Mouse (Mus musculus): ENCODE results near the gene Naxd.

DNA sequence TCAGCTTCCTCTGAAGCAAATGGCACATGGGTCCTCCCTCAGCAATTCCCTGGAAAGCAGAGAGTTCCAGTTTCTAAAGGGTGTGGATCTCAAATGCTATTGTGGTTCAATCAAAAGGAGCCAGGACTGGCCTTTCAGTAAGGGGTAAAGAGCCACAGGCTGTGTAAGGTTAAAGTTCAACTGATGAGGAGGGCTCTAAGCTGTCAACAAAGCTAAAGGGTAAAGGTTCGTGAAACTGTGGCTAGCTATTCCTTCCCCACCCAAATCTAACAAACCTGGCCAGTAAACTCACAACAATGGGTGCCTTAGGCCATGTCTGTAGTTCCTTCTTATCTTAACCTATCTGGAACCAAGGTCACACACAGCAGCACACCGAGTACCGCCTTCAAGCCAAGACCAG is 15.4 kb upstream of the Naxd start:
- TF ChIP-seq CTCF (conservative IDR thresholded peaks at IDR 0.05; ENCODE audit: low read length) (no peak), NANOG (IDR thresholded peaks at IDR 0.05; ENCODE audit: borderline replicate concordance, low read length) (no peak)
